Mouse (Mus musculus) limb, embryonic 10.5 days (tissue): ENCODE measurements around the gene Aspg. TPM values are rescaled to one million over a fixed set of nuclear protein-coding genes. Genes with fewer than 3 reads are reported as not detected.

Experiments
- DNase-seq: peaks from one replicate; pipeline ENCODE4 v3.0.0-alpha.2; 2017; ENCODE audit warnings: low spot score
- H3K27ac ChIP-seq: fragments of 300-500 bp; sonication (generic); 2 replicates; pipeline ENCODE4 v1.5.1; 2016; ENCODE audit warnings: mild to moderate bottlenecking
- H3K27me3 ChIP-seq: fragments of 300-500 bp; sonication (generic); 2 replicates; pipeline ENCODE4 v1.6.1; 2016; ENCODE audit warnings: low read depth, mild to moderate bottlenecking; ENCODE audit not compliant: poor library complexity, severe bottlenecking
- H3K36me3 ChIP-seq: fragments of 300-500 bp; sonication (generic); 2 replicates; pipeline ENCODE4 v1.6.1; 2016; ENCODE audit warnings: mild to moderate bottlenecking, moderate library complexity
- H3K4me1 ChIP-seq: fragments of 300-500 bp; sonication (generic); 2 replicates; pipeline ENCODE4 v1.6.1; 2016
- H3K4me3 ChIP-seq: fragments of 300-500 bp; sonication (generic); 2 replicates; pipeline ENCODE4 v1.5.1; 2016; ENCODE audit warnings: mild to moderate bottlenecking, moderate library complexity
- H3K9me3 ChIP-seq: fragments of 300-500 bp; sonication (generic); replicated peaks from 2 replicates; pipeline ENCODE4 v1.6.1; 2016; ENCODE audit warnings: mild to moderate bottlenecking
- WGBS: fragments of 180-500 bp; shearing (Covaris S2); methylation state at CpG from one replicate; pipeline ENCODE4 v1.1.7; 2016; 5-methylcytosine and 5-hydroxymethylcytosine counted together
- polyA plus RNA-seq: library from polyadenylated mRNA; unstranded; fragments of >200 nt; fragmentation: Nextera tagmentation; extraction: Ambion mirVana; gene quantifications from 2 replicates; pipeline ENCODE4 v1.2.1, GENCODE M21; 2016

Aspg gene
- 1.2 and 2.2 TPM in 2 replicates for polyA plus RNA-seq

DNA sequence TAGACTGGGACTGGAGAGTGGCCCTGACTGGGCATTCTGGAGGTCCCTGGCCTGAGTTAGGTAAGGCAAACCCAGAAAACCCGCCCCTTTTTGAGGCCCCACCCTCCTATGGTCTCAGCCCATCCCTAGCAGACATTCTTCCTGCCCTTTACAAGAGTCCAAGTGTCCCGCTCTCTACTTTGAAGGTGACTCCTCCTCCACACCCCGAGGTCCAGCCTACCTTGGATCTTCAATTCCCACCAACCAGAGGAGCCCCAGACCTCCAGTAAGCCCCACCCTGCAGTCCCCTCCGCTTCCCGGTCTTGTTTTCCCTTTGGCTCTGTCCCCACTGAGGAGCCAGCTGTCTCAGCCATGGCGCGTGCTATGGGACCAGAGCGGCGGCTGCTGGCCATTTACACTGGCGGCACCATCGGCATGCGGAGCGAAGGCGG is at the start of gene Aspg:
Gene Aspg (plus strand): TSS at position 139 of the 431 bp plus-strand sequence.
- 1% methylated on average over 14 of the region's 14 CpGs for WGBS
- Histone ChIP-seq H3K27me3 (peaks cover 33% of the 10 kb centered on the region), H3K27ac (peak within 1 kb of the TSS; percentile 68), H3K9me3 (no peaks in the 10 kb centered on the region), H3K36me3 (no peaks in the 10 kb centered on the region), H3K4me1 (peaks cover 16% of the 10 kb centered on the region), H3K4me3 (peak within 1 kb of the TSS; percentile 44)
- peak; percentile 64 for DNase-seq

DNA sequence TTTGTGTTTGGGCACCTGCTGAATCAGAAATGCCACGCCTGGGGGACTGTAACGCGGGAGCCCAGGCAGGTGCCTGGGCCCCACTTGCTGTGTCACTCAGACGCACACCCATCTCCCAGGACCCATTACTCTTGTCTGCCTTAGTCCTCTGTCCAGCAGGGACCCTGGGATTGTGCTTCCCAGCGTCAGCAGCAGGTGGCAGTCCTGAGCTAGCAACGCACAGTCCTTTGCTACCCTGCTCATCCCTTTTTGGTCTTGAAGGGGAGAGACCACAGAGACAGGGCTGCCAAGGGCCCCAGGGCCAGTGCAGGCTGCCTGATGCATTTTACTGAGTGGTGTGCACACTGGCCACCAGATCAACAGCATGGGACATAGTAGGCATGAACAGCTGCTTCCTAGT is 28.8 kb upstream of the Aspg start:
- Histone ChIP-seq H3K27ac (no peak overlapping the region; the same call in 1 of the 2 replicates), H3K36me3 (no peaks in the 10 kb centered on the region), H3K4me3 (no peak overlapping the region), H3K27me3 (no peaks in the 10 kb centered on the region), H3K4me1 (no peaks in the 10 kb centered on the region), H3K9me3 (no peaks in the 10 kb centered on the region)
- peak; percentile 76 for DNase-seq
- 6% methylated on average over 6 of the region's 6 CpGs for WGBS

DNA sequence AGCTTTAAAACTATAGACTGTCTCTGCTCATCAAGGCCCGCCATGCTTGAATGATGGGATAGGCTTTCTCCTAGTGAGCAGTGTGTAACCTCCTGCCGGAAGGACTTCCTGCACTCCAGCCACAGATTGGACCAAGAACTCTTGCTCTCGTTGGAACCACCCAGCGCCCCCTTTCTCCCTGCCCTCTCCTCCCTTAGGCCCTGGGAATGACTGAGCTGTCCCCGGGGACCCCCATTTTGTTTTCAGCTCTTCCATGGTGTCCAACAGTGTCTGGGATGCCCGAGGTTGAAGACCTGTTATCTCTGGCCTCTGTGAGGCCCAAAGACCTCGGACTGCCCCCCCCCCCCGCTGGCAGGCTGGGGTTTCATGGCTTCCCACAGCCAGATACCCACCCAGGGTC is 26.6 kb upstream of the Aspg start:
- Histone ChIP-seq H3K36me3 (no peaks in the 10 kb centered on the region), H3K27ac (no peak overlapping the region), H3K27me3 (no peaks in the 10 kb centered on the region), H3K9me3 (no peaks in the 10 kb centered on the region), H3K4me1 (no peaks in the 10 kb centered on the region), H3K4me3 (no peak overlapping the region)
- no peak for DNase-seq
- WGBS: 80% methylated on average over 8 of the region's 8 CpGs

DNA sequence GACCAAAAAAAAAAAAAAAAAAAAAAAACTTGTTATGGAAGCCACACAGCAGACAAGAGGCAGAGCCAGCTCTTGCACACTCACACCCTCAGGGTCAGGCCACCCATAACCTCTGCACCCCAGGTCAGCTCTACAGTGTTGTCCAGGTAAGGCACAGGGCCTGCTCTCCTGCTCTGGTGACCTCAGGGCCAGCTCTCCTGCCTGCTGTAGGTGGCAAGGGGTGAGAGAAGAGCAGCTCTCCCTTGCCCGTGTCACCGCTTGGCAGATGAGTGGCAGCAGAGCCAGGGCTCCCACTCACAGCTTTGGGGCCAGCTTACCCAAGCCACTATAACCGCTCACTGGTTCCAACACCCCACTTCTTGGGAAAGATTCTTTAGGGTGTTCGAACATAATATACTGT is 25.6 kb upstream of the Aspg start:
- no peaks in the 10 kb centered on the region for H3K36me3 ChIP-seq
- no peak for DNase-seq
- no peaks in the 10 kb centered on the region for H3K9me3 ChIP-seq
- H3K27me3 ChIP-seq: no peaks in the 10 kb centered on the region
- no peak overlapping the region for H3K4me3 ChIP-seq
- H3K27ac ChIP-seq: no peak overlapping the region
- WGBS: 94% methylated on average over 4 of the region's 4 CpGs
- no peaks in the 10 kb centered on the region for H3K4me1 ChIP-seq

DNA sequence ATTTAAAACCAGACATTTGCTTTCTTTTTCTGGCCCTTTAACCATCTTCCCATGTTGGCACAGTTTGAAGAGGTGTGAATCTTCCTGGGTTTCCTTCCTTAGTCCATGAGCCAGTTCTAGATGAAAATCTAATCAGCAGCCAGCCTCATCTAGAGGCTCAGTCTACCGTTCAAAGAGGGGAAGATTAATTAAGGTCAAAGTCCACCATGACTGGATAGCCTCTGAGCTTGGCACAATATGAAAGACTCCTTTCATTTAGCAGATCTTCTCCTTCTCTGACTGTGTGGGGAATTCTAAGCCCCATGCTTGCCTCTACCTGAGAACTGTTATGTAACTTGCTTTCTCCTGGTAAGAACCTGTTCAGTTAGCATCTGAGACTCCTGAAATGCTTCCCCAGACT is 24.2 kb upstream of the Aspg start:
- H3K27ac ChIP-seq: no peak overlapping the region
- no peak overlapping the region for H3K4me3 ChIP-seq
- DNase-seq: no peak
- no peaks in the 10 kb centered on the region for H3K36me3 ChIP-seq
- no peaks in the 10 kb centered on the region for H3K27me3 ChIP-seq
- 70% methylated on average over 1 of the region's 1 CpGs for WGBS
- peaks cover 4% of the 10 kb centered on the region; the same call in 1 of the 2 replicates for H3K4me1 ChIP-seq
- H3K9me3 ChIP-seq: no peaks in the 10 kb centered on the region

DNA sequence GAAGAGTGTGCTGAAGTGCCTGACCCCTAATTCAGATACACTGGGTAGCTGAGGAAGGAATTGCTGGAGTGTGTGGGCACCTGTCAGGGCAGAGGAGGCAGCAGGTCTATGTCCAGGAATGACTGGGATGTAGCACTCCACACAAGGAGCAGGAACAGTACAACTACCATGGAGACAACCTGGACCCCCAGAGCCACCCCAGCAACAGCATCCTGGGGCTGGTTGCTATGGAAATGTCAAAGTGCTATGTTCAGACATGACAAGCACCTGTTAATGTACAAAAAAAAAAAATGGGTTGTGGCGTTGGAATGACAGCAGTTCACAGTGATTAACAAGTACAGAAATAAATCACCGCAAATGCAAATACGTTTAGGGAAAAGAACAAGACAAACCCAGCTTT is 20.2 kb upstream of the Aspg start:
- Histone ChIP-seq H3K4me3 (no peak overlapping the region), H3K36me3 (no peaks in the 10 kb centered on the region), H3K9me3 (no peaks in the 10 kb centered on the region), H3K27me3 (0 out of 2 replicates have a peak, but pooled peaks cover 1% of the 10 kb centered on the region), H3K27ac (no peak overlapping the region), H3K4me1 (peaks cover 9% of the 10 kb centered on the region; the same call in 1 of the 2 replicates)
- 86% methylated on average over 3 of the region's 3 CpGs for WGBS
- DNase-seq: no peak

DNA sequence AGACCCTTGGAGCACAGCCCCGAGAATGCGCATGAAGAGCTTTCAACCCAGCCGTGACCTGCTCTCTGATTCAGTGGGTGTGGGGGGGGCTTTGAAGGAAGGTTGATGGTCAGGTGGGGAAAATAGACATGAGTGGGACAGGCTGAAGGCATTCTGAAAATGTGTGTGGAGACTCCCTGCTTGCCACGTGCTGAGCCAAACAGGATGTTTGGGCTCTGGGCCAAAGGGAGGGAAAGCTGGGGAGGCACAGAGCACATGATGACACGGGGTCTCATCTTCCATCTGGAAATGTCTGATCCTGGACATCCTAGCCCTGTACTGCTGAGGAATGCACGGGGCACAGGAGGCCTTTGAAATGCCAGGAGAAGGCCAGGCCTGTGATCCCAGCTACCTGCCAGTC is 19.8 kb upstream of the Aspg start:
- Histone ChIP-seq H3K4me1 (peaks cover 9% of the 10 kb centered on the region; the same call in 1 of the 2 replicates), H3K36me3 (no peaks in the 10 kb centered on the region), H3K9me3 (no peaks in the 10 kb centered on the region), H3K27ac (no peak overlapping the region), H3K27me3 (peaks cover 6% of the 10 kb centered on the region; the same call in 1 of the 2 replicates), H3K4me3 (no peak overlapping the region)
- WGBS: 82% methylated on average over 6 of the region's 6 CpGs
- DNase-seq: no peak

DNA sequence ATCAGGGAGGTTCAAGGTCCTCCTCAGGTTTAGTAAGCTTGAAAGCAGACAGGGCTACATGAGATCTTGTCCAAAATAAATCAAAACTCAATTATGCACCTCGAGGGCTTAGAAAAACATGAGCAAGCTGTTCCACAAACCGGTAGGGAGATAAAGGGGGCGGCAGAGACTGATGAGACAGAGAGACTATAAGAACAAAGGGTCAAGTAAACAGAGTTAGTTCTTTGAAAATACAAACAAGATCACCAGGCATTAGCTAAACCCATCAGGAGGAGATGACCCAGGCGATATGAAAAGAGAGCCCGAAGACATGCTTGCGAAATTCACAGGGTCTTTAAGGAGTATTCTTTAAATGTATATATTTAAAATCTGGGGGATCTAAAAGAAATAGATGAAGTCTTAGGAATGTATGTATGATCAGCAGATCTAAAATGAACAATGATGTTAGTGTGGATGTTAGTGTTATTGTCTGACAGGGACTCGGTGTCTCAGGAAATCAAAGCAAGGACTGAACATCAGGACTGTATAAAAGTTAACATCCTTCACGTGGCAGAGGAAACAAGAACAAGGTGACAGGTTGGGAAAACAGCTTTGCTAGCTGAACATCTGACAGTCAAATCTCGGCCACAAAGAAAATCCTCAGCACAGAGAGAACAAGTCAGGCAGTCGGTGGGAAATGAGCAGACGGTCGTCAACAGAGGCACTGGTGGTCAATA is 17.7 kb upstream of the Aspg start:
- WGBS: 58% methylated on average over 12 of the region's 12 CpGs
- H3K27ac ChIP-seq: no peak overlapping the region
- no peak overlapping the region for H3K4me3 ChIP-seq
- peaks cover 9% of the 10 kb centered on the region; the same call in 1 of the 2 replicates for H3K4me1 ChIP-seq
- H3K27me3 ChIP-seq: peaks cover 7% of the 10 kb centered on the region; the same call in 1 of the 2 replicates
- peak; percentile 27 for DNase-seq
- no peaks in the 10 kb centered on the region for H3K9me3 ChIP-seq
- H3K36me3 ChIP-seq: no peaks in the 10 kb centered on the region

DNA sequence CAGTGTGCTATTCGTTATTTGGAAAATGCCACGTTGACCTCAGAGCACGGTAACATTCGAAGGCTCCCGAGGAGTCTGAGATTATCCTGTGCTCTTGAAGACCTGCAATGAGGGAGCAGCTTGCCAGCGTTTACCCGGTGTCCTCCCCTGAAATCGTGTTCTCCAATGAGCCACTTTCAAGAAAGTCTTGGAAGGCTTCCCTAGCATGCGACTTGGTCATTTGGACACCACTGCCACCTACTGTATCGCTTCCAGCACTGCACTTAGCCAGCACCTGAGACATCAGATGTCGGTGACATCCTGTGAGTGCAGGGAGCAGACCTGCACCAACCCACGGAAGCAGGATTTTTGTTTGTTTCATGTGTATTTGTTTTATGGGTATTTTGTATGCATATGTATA is 15.4 kb upstream of the Aspg start:
- WGBS: 7% methylated on average over 12 of the region's 12 CpGs
- peaks cover 9% of the 10 kb centered on the region; the same call in 1 of the 2 replicates for H3K4me1 ChIP-seq
- no peaks in the 10 kb centered on the region for H3K9me3 ChIP-seq
- no peak overlapping the region for H3K27ac ChIP-seq
- no peaks in the 10 kb centered on the region for H3K36me3 ChIP-seq
- H3K4me3 ChIP-seq: no peak overlapping the region
- H3K27me3 ChIP-seq: peaks cover 7% of the 10 kb centered on the region; the same call in 1 of the 2 replicates
- DNase-seq: peak; percentile 64

DNA sequence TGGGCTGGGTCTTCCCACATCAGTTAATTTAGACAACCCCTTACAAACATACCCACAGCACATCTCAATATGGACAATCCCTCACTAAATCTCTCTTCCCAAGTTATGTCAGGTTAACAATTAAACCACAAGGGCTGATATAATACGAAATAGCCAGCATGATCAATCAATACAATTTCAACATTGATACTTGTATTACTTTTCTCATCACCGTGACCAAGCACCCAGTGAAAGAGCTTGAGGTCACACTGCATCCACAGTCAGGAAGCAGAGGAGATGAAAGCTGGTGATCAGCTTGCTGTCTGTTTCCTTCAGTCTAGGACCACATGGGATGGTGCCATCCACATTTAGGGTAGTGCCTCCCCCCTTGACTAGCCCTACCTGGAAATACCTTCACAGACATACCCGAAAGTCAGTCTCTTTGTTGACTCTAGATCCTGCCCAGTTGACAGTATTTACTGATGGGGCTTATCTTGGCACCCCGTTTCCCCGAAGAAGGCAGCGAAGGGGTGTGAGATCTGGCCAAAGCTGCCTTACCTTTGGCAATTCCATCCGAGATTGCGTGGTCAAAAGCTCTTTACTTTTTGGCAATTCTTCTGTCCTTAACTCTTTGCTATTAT is 12.1 kb upstream of the Aspg start:
- H3K27ac ChIP-seq: no peak overlapping the region
- H3K9me3 ChIP-seq: no peaks in the 10 kb centered on the region
- peaks cover 7% of the 10 kb centered on the region; the same call in 1 of the 2 replicates for H3K27me3 ChIP-seq
- no peak for DNase-seq
- no peak overlapping the region for H3K4me3 ChIP-seq
- H3K36me3 ChIP-seq: no peaks in the 10 kb centered on the region
- WGBS: 85% methylated on average over 8 of the region's 8 CpGs
- peaks cover 5% of the 10 kb centered on the region; the same call in 1 of the 2 replicates for H3K4me1 ChIP-seq

DNA sequence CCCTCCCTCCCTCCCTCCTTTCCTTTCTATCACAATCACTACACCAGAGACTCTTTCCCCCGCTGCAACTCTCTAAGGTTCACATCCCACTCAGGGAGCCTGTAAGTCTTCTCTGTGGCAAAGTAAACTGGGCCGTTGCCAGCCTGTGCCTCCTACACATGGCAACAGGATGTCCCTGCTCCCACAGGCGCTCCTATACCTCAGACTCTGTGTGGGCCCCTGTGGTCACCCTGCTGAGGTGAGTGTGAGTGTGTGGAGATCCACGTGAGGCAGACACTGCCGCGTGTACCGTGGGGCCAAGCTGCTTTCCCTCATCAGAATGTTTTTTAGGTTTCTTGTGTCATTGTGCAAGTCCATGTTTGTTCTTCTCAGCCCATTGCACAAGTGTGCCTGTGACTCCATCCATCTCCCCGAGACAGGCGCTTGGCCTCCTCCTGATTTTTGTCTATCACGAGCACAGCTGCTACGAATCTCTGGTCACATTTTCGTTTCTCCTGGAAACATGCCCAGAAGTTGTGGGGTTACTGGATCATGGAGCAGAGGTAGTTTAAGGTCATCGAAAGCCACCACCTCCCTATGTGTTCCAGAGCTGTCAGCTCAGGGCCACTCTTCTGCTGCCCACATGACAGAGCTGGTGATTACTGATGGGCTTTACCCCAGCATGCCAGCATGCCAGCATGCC is 10.3 kb upstream of the Aspg start:
- no peak for DNase-seq
- WGBS: 90% methylated on average over 13 of the region's 13 CpGs

DNA sequence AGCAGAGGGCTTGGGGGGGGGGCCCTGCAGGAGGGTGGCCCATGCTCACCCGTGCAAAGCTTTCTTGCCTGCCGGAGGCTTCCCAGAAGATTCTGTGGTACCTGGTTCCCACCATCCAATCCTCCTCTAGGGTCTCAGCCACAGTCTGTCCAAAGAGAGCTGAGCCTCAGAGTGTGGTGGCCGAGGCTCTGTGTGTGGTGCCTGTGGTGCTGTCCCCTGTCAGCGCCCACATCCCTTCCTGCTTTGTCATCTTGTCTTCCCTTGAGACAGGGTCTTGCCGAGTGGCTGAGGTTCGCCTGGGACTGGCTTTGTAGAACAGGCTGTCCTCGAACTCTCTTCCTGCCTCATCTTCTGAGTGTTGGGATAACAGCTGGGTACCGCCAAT is 9.8 kb upstream of the Aspg start:
- Histone ChIP-seq H3K27ac (no peak overlapping the region), H3K4me1 (peaks cover 7% of the 10 kb centered on the region), H3K27me3 (peaks cover 1% of the 10 kb centered on the region; the same call in 1 of the 2 replicates), H3K36me3 (no peaks in the 10 kb centered on the region), H3K9me3 (no peaks in the 10 kb centered on the region), H3K4me3 (no peak overlapping the region)
- DNase-seq: no peak
- 81% methylated on average over 8 of the region's 8 CpGs for WGBS

More for the DNA sequence above, 10.3 kb upstream of the Aspg start:
- Histone ChIP-seq H3K9me3 (no peaks in the 10 kb centered on the region), H3K4me1 (0 out of 2 replicates have a peak, but pooled peaks cover 3% of the 10 kb centered on the region), H3K27me3 (peaks cover 7% of the 10 kb centered on the region; the same call in 1 of the 2 replicates), H3K36me3 (no peaks in the 10 kb centered on the region), H3K27ac (no peak overlapping the region), H3K4me3 (no peak overlapping the region)

DNA sequence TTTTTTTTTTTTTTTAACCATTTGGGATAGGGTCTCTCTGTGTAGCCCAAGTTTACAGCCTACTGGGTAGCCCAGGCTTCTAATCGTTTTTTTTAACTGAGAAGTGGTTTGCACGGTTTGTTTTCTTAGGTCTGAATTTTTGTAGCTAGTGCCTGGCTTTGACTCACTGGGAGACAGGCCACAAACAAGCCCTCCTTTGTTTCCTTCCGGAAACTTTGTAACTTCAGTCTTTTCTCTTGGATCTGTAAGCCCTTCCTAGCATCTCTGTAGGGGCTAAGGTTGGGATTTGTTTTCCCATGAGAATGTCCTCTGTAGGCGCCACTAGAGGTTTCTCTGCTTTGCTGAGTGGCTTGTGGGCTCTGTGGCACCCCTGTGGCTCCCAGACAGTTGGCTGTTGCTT is 6.4 kb upstream of the Aspg start:
- no peaks in the 10 kb centered on the region for H3K9me3 ChIP-seq
- DNase-seq: no peak
- H3K27me3 ChIP-seq: no peaks in the 10 kb centered on the region
- peaks cover 7% of the 10 kb centered on the region for H3K4me1 ChIP-seq
- no peaks in the 10 kb centered on the region for H3K36me3 ChIP-seq
- no peak overlapping the region for H3K4me3 ChIP-seq
- H3K27ac ChIP-seq: no peak overlapping the region
- WGBS: 85% methylated on average over 4 of the region's 4 CpGs
